Mouse (Mus musculus) splenic B cell, adult 2 months (primary cell): ENCODE data around the gene Nr1h4.

ENCODE experiments used
- DNase-seq: peaks from one replicate; pipeline ENCODE4 v3.0.0-alpha.2; 2011; ENCODE audit warnings: low read depth, low spot score
- H3K27me3 ChIP-seq: 2 replicates; pipeline ENCODE4 v1.6.1; 2012; ENCODE audit warnings: mild to moderate bottlenecking, low read length, moderate library complexity, mixed read lengths; ENCODE audit not compliant: control insufficient read depth, poor library complexity, insufficient read depth, severe bottlenecking
- H3K36me3 ChIP-seq: 2 replicates; pipeline ENCODE4 v1.6.1; 2012; ENCODE audit warnings: mild to moderate bottlenecking, low read length, moderate library complexity, mixed read lengths; ENCODE audit not compliant: control insufficient read depth, poor library complexity, insufficient read depth, severe bottlenecking

Gene Nr1h4

GRCm38 (mm10) chr10:89478766-89479165, 54.6 kb downstream of the Nr1h4 start:
- H3K27me3 ChIP-seq = no peaks in the 10 kb centered on the region
- no peaks in the 10 kb centered on the region for H3K36me3 ChIP-seq
- DNase-seq = no peak

GRCm38 (mm10) chr10:89470596-89471353, 62.6 kb downstream of the Nr1h4 start:
- H3K27me3 ChIP-seq = no peaks in the 10 kb centered on the region
- DNase-seq = no peak
- H3K36me3 ChIP-seq = no peaks in the 10 kb centered on the region

- no peak for DNase-seq
- no peaks in the 10 kb centered on the region for H3K36me3 ChIP-seq
- H3K27me3 ChIP-seq = no peaks in the 10 kb centered on the region
Observed at GRCm38 (mm10) chr10:89464760-89465405, 68.5 kb downstream of the Nr1h4 start.

GRCm38 (mm10) chr10:89462890-89463289, 70.5 kb downstream of the Nr1h4 start:
- no peaks in the 10 kb centered on the region for H3K27me3 ChIP-seq
- no peak for DNase-seq
- no peaks in the 10 kb centered on the region for H3K36me3 ChIP-seq

- H3K27me3 ChIP-seq = no peaks in the 10 kb centered on the region
- no peaks in the 10 kb centered on the region for H3K36me3 ChIP-seq
- DNase-seq = peak; percentile 86
Observed at GRCm38 (mm10) chr10:89461856-89462507, 71.4 kb downstream of the Nr1h4 start.

GRCm38 (mm10) chr10:89460972-89461371, 72.4 kb downstream of the Nr1h4 start:
- no peak for DNase-seq
- Histone ChIP-seq H3K27me3 (no peaks in the 10 kb centered on the region), H3K36me3 (no peaks in the 10 kb centered on the region)

GRCm38 (mm10) chr10:89458770-89459169, 74.6 kb downstream of the Nr1h4 start:
- H3K36me3 ChIP-seq = no peaks in the 10 kb centered on the region
- no peaks in the 10 kb centered on the region for H3K27me3 ChIP-seq
- DNase-seq = no peak

- Histone ChIP-seq H3K27me3 (no peaks in the 10 kb centered on the region), H3K36me3 (no peaks in the 10 kb centered on the region)
Observed at GRCm38 (mm10) chr10:89453794-89454193, 79.6 kb downstream of the Nr1h4 start.

GRCm38 (mm10) chr10:89453068-89453641, 80.2 kb downstream of the Nr1h4 start:
- DNase-seq = no peak
- Histone ChIP-seq H3K27me3 (no peaks in the 10 kb centered on the region), H3K36me3 (no peaks in the 10 kb centered on the region)

More at GRCm38 (mm10) chr10:89453794-89454193, 79.6 kb downstream of the Nr1h4 start:
- DNase-seq = peak; percentile 32

- Histone ChIP-seq H3K27me3 (no peaks in the 10 kb centered on the region), H3K36me3 (no peaks in the 10 kb centered on the region)
- no peak for DNase-seq
Observed at GRCm38 (mm10) chr10:89450411-89450810, 83.0 kb downstream of the Nr1h4 start.

- H3K36me3 ChIP-seq = no peaks in the 10 kb centered on the region
- H3K27me3 ChIP-seq = no peaks in the 10 kb centered on the region
- DNase-seq = no peak
Observed at GRCm38 (mm10) chr10:89444381-89444780, 89.0 kb downstream of the Nr1h4 start.

- H3K36me3 ChIP-seq = no peaks in the 10 kb centered on the region
- peak; percentile 82 for DNase-seq
- no peaks in the 10 kb centered on the region for H3K27me3 ChIP-seq
Observed at GRCm38 (mm10) chr10:89443623-89444151, 89.7 kb downstream of the Nr1h4 start, which contains the start of gene Gas2l3. Gas2l3 (minus strand) TSS chr10:89443967.

GRCm38 (mm10) chr10:89443115-89443622, 90.2 kb downstream of the Nr1h4 start:
- no peaks in the 10 kb centered on the region for H3K36me3 ChIP-seq
- H3K27me3 ChIP-seq = no peaks in the 10 kb centered on the region
- no peak for DNase-seq

GRCm38 (mm10) chr10:89442640-89443039, 90.7 kb downstream of the Nr1h4 start:
- Histone ChIP-seq H3K36me3 (no peaks in the 10 kb centered on the region), H3K27me3 (no peaks in the 10 kb centered on the region)
- DNase-seq = peak; percentile 15
